Mouse (Mus musculus): Measurements from ENCODE around the gene Tarsl2.

DNA sequence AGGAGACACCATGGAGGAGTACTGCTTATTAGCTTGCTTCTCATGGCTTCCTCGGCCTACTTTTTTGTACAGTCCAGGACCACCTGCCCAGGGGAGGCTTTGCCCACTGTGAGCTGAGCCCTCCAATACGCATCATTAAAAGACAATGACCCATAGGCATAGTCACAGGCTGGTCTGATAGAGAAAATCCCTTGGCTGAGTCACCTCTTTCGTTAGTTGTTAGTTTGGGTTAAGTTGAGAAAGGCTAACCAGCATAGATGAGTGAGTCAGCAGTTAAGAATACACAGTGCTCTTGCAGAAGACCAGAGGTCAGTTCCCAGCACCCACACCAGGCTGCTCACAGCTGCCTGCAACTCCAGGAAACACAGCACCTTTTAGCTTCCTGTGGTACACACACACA lies 21.4 kb upstream of the Tarsl2 start:
- TF ChIP-seq POLR2A (IDR thresholded peaks at IDR 0.05; ENCODE audit: borderline replicate concordance, insufficient read depth, low read length) (no peak), CTCF (IDR thresholded peaks at IDR 0.05; ENCODE audit: borderline replicate concordance, insufficient read depth, low read depth, low read length) (no peak)
